Mouse (Mus musculus) adrenal gland (tissue): ENCODE measurements at regions not wholly inside any gene's neighbourhood (a gene's known extent, or its start where the extent isn't known, plus 50 kb on each side); places are given as distances from the start of the nearest gene placed in this dataset.

ENCODE experiments used
- intact Hi-C: fragments of 180-260 bp; cut with DNase I; formaldehyde crosslinking; loops from one replicate; pipeline ENCODE4 v1.15.1; 2025

DNA sequence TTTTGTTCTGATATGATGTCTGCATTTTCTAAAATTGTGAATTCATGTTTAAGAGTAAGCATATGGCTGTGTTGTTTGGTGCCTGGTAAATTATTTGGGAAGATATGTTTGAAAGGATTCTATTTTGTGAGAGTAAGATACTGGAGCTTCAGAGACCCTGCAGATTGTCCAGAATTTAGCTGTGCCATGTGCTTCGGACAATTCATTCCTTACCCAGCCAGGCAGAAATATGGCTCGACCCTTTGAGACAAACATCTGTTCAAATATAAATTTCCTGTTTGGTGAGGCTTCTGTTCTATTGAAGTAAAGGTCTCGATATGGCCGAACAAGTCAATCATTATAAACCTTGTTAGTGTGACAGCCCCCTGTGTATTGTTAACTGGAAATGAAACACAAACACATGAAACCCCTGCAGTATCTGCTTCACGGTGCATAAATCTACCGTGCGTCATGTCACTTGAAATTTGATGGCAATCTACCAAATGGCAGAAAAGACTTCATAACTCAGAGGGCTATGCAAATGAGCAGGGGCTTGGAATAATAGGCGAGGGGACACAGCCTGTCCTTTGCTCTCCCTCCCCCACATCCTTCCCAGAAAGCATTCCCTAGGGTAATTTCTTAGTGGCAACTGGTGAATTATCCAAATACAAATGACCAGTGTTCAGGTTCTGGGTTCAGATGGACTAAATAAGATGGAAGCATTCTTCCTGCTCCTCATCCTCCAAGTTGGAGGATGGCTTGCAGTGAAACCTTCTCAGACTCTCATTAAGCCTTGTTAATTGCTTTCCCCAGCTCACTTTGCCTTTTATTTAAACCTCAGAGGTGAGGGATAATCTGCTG lies 61.8 kb downstream of the Adcyap1 start:
- intact Hi-C loops, result no loop called here

DNA sequence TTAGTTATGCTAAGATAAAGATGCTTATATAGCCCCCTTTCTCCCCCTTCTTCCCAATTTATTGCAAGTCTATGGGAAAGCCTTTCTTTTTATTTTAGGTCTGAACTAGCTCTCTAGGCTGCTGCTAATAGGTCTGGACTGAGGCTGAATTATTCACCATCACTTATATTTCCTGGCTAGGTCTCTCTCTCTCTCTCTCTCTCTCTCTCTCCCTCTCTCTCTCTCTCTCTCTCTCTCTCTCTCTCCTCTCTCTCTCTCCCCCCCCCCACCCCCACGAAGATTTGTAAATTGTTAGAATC lies 62.3 kb downstream of the Adcyap1 start:
- intact Hi-C loops, result no loop called here

DNA sequence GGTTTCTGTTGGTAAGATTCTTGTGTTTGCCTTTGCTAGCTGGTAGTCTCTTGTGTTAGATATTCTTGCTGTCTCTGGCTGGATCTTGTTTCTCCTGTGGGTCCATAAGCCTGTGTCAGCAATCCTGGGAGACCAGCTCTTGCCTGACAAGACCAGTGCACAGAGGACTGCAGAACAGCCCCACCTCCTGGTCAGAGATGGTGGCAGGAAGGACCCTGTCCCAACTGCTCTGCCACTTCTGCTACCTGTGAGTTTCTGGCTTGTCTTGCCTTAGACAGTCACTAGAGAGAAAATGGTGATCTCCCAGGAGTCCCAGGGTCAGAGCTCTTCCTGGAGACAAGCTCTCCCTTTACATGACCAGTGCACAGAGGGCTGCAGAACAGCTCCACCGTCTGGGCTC lies 107.3 kb downstream of the Adcyap1 start:
- intact Hi-C loops, result loop anchor here (2.0 kb wide), 1 partner anchor 149 kb away; no protein-coding TSS in a partner anchor

DNA sequence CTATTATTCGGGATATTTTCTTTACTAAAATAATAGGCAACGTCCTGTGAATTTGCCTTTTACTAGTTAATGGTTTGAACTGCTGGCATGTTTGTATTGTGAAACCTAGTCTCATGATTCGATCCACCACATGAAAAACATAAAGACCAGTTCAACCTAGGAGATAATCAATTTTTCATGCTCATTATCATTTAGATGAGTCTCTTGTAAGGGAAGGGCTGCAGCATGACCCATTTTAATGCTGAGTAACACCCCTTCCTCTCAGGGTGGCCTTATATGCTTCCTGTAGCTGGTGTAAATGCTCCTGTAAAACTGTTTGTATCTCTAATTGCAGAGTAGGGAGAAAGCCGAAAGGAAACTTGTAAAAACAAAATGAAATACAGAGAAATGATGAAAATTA lies 113.3 kb downstream of the Adcyap1 start:
- intact Hi-C loops, result no loop called here

DNA sequence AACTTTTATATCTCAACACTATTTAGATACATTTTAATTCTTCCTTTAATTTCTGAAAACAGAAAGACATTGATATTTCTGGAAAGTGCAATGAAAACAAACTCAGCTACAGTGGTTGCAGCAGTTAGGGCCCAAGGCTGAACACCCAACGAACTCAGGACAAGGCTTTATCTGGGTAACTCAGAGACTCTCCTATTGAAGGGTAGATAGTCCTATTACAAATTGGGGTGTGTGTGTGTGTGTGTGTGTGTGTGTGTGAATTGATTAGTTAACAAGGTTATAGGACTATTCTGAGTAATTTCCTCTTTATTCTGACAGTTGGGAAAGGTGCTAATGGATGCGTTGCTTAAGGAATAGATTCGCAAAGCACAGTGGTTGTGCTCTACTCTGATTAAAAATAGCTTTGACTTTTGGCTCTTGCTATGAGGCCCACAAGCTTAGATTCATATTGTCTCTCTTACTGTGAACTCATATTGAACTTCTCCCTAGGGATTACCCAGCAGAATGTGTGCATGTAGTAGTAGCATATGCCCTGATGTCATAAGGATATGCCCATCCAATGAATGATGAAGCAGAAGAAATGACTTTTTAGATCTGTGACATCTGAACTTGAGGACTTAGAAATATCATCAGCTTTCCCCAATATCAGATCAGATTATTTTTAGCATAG lies 114.0 kb downstream of the Adcyap1 start:
- intact Hi-C loops, result no loop called here

DNA sequence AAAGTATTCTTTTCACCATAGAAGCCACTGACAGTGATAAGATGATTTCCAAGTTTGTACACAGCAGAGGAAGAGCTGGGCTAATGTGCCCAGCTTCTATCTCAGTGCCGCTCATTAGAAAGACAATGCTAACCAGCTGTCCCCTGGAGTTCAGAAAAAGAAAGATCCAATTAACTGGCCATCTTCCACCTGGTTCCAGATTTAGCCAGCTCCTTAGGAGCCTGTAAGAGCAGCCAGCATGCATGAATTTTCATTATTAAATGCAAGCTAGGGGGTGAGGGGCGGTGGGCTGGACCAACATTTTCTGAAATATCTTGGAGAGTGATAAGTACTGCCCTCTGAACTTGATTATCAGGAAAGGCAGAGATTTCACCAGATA lies 114.5 kb downstream of the Adcyap1 start:
- intact Hi-C loops, result no loop called here

DNA sequence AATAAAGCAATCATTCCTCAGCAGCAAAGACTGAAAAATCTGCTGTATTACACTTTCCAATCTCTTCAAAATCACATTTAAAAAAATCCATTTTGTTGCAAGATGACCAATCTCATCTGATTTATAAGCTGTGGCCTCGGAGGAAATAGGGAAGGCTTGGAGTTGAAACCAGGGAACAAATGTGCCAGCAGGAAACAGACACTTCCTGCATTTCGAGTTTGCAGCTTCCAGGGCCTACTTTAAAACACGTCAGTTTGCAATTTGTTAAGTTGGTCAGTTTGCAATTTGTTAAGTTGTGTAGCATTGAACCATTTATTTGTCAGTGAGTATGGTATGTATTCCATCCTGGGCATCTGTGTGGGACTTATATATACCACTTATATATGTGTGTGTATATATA lies 115.3 kb downstream of the Adcyap1 start:
- intact Hi-C loops, result no loop called here

DNA sequence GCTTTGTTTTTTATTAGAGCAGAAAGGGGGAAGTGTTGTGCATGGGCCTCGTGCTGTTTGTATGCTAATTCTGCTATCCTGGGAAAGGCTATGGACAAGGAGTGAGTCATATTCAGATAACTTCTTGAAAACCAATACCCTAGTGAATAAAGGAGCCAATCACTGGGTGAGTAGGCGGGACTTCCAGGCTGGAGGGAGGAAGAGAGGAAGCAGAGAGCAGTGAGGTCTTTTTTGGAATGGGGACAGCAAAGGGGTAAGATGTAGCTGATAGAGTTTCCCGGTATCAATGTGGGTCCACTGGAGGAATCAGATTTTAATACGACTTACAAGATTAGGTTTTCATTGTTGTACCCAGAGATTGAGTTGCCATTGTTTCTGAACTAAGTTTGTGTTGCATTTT lies 122.7 kb downstream of the Adcyap1 start:
- intact Hi-C loops, result no loop called here

DNA sequence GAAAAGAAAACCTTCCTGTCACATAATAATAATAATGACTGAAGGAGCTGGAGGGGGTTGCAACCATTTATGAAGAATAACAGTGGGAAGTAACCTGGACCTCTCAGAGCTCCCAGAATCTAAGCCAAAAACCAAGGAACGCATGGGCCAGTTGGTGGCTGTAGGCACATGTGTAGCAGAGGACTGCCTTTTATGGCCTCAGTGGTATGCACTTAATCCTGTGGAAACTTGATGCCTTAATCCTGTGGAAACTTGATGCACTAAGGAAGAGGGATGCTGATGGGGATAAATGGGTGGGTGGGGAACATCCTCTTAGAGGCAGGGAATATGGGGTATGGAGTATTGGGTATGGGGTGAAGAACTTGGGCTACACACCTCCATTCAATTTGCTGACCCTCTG lies 138.8 kb downstream of the Adcyap1 start:
- intact Hi-C loops, result no loop called here

DNA sequence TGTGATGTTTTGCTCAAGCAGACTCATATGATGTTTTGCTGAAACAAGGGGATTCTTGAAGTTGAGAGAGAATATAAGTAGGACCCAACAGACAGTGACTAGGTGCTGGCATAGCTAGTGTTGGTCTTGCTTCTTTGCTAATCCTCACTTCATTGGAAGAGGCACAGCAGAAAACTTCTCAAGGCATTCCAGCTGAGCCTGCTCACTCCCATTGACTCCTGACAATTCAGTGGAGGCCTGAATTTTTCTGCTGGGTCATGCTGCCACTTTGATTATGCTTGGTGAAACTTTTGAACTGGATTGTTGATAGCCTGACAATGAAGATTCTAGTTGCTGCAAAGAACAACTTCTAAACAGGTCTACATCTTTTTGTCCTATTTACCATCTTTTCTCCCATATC lies 156.4 kb downstream of the Adcyap1 start:
- intact Hi-C loops, result no loop called here

DNA sequence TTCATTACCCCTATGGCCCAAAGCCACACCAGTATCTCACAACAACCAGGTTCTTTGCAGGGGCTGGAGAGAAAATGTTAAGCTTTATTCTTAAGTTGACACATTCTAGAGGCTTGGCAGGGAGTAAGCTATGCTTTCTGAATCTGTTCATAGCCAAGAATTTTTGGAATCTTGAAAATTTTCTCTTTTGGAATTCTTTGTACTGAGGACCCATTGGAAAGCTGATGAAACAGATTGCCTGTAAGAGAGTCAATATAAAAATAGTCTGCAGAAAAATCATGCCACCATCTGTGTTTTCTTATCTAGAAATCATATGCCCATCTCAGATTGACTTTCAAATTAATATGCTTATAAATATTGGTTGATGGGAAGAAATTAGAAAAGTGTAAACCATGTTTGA lies 164.1 kb downstream of the Adcyap1 start:
- intact Hi-C loops, result no loop called here

DNA sequence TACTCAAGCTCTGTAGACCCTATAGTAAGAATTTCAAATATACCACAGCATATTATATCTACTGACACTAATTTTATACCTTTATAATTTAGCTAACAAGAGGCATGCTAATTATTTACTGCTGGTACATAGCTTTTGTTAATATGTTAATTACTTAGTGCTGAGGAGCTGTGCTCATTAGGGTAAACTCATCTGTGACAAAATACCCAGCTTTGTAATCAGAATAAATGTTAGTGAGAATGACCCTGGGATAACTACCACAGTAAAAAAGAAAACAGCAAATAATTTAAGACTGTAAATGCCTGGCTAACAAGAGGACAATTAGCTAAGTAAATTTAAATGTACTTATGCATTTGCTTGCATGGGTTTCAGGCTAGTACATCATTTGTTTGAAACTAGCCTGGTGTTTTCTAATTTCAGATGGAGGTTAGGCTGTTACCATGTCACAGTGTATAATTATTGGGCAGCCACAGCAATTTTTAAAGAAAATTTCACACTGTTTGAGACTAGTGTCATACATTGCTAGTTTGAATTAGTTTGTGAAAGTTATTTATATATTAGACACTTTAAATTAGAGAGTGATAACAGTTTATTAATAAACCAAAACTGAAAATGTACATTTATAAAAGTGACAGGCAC lies 178.8 kb downstream of the Adcyap1 start:
- intact Hi-C loops, result no loop called here

DNA sequence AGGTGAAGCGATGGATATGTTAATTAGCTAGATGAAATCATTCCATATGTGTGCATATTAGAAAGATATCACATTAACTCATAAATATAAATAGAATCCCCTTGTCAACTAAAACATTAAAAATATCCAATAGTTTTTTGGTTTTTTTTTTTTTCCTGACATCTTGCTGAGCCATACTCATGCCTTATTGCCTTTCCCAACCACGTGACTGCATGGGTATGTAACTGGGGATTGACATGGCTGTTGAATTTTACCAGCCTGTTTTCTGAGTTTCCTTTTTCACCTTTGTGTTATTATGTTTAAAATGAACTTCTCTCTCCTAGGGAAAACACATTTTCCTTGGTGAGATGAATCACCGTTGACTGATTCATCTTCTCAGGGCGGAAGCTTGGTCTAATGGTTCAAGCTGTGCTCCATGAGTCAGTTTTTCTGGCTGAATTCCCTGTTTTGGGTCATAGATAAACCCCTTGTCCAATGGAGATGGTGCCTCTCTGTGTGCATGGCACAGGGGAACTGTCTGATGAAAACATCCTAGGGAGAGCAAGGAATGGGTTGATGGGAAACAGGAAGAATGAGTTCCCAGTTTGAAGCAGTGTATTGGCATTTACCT lies 181.1 kb downstream of the Adcyap1 start:
- intact Hi-C loops, result no loop called here

DNA sequence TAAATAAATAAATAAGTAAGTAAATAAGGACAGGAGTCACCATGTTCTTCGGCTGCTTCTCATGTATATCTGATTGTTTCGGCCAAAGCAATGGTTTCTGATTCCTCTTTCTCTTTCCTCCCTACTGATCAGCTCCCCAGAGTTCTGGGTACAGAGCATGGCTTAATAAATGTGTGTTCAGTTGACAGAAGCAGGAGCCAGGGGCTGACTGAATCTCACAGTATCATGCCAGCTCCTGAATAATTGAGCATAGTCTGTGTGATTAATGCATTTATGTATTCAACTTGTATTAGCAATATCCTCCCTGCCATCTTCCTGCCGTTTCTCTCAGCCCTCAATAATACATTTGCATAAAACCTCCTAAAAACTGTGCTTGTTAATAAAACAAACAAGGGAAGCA lies 191.4 kb downstream of the Adcyap1 start:
- intact Hi-C loops, result no loop called here

DNA sequence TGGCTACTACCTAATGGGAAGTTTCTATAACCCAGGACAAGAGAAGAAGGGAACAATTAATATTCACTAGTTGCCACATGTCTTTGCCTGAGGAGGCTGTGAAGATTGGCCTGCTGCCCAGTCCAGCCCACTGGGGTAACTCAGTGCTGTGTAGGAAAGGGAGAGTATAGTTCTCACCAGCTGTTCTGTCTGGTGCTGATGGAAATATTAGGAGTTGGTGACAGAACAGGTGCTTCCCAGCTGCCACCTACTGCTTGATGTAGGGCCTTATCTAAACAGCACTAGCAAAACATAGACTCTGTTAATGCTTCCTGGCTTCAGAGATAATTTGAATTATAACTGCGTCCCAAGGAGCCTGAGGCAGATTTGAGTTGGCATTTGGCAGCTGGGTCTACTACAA lies 210.5 kb downstream of the Adcyap1 start:
- intact Hi-C loops, result no loop called here
